ENCODE assay signal across 25 mouse cellular contexts in genomic region chr4:41268133-41268532, GRCm38 (mm10). TPM values are rescaled to one million over a fixed set of nuclear protein-coding genes. Genes with fewer than 3 reads are reported as not detected.
A peak's percentile ranks its signal among the peaks of the same experiment; 100 is the strongest.
DNase-seq lines count a peak whose midpoint lies in the region; ATAC-seq and TF ChIP-seq lines count a peak whose summit lies in the region.
"Had no signal": no experiment of that assay in that cellular context is flagged by ENCODE, and none has a peak within 500 bp of the region (broad histone marks: within the 10 kb centered on the region; RNA-seq: fewer than 3 reads in every experiment).

No protein-coding gene starts in this region.

- DNase-seq in gastrocnemius, adult 2 months, result no peak
- no peak for DNase-seq in gastrocnemius, postnatal 4 days (ENCODE audit: low spot score in 2 of 2)
- no peak for DNase-seq in stomach, postnatal 0 days (ENCODE audit: low spot score)
- peak; percentile 22 for DNase-seq in kidney, postnatal 10 days
- DNase-seq in adrenal gland, adult 2 months, result no peak
- no peak for DNase-seq in cerebellum, adult 18-20 months
- DNase-seq in lung, postnatal 14 days, result no peak
- DNase-seq: adrenal gland, postnatal 10 days; cerebellum, adult 11-12 months; cerebellum, postnatal 10 days; layer of hippocampus, adult 9-11 months; lung, embryonic 14.5 days; right cerebral cortex, adult 18-20 months; spleen, adult 18-20 months; thymus, adult 2 months had no signal

- no peak overlapping the region for H3K4me2 ChIP-seq in stomach, embryonic 15.5 days
- no peak overlapping the region for H3K4me2 ChIP-seq in stomach, postnatal 0 days (replicated peaks; ENCODE audit: low read depth)
- H3K4me2 ChIP-seq: limb, embryonic 13.5 days; liver, embryonic 15.5 days; lung, embryonic 14.5 days; midbrain, embryonic 11.5 days; neural tube, embryonic 12.5 days had no signal

- no peak for TF ChIP-seq CTCF in gastrocnemius, adult 2 months (IDR thresholded peaks at IDR 0.05)
- no peak for TF ChIP-seq CTCF in stomach, postnatal 0 days (IDR thresholded peaks at IDR 0.05; ENCODE audit: low read depth)

- peaks cover 17% of the 10 kb centered on the region for H3K4me1 ChIP-seq in stomach, embryonic 15.5 days
- H3K4me1 ChIP-seq in stomach, postnatal 0 days (replicated peaks; ENCODE audit: control insufficient read depth, insufficient read depth), result peaks cover 2% of the 10 kb centered on the region

- no peak for ATAC-seq in stomach, embryonic 15.5 days (ENCODE audit: insufficient read depth, low FRiP score, low read depth)
- ATAC-seq in stomach, postnatal 0 days (ENCODE audit: low FRiP score, low TSS enrichment), result no peak
- ATAC-seq: forebrain, embryonic 16.5 days; hindbrain, embryonic 16.5 days; midbrain, embryonic 16.5 days had no signal

- H3K27ac ChIP-seq in gastrocnemius, adult 2 months, result peak overlapping the region; percentile 63; the same call in 1 of the 2 replicates
- H3K27ac ChIP-seq in stomach, embryonic 15.5 days, result 0 out of 2 replicates have a peak overlapping the region, but pooled peaks have one; percentile 11
- H3K27ac ChIP-seq in stomach, postnatal 0 days (replicated peaks), result no peak overlapping the region
- H3K27ac ChIP-seq: limb, embryonic 13.5 days; liver, embryonic 15.5 days; neural tube, embryonic 12.5 days had no signal

- no peak overlapping the region for H3K4me3 ChIP-seq in gastrocnemius, adult 2 months
- H3K4me3 ChIP-seq in stomach, embryonic 15.5 days (replicated peaks), result no peak overlapping the region
- no peak overlapping the region for H3K4me3 ChIP-seq in stomach, postnatal 0 days (ENCODE audit: low read depth, low read length)
- H3K4me3 ChIP-seq: erythroblast, embryonic 14.5 days; limb, embryonic 13.5 days; liver, embryonic 15.5 days; neural tube, embryonic 12.5 days had no signal

- no peak overlapping the region for H3K9ac ChIP-seq in stomach, embryonic 15.5 days
- H3K9ac ChIP-seq in stomach, postnatal 0 days (ENCODE audit: low read length), result no peak overlapping the region
- H3K9ac ChIP-seq: limb, embryonic 13.5 days; liver, embryonic 15.5 days; lung, embryonic 14.5 days; neural tube, embryonic 12.5 days had no signal

- no peaks in the 10 kb centered on the region for H3K27me3 ChIP-seq in stomach, embryonic 15.5 days (replicated peaks)
- H3K27me3 ChIP-seq in stomach, postnatal 0 days (ENCODE audit: control insufficient read depth, insufficient read depth, low read length), result no peaks in the 10 kb centered on the region
- H3K27me3 ChIP-seq: CH12.LX; limb, embryonic 13.5 days; liver, embryonic 15.5 days; neural tube, embryonic 12.5 days had no signal

- peaks cover 13% of the 10 kb centered on the region for H3K36me3 ChIP-seq in stomach, embryonic 15.5 days
- no peaks in the 10 kb centered on the region for H3K36me3 ChIP-seq in stomach, postnatal 0 days (ENCODE audit: control insufficient read depth, insufficient read depth, low read length)

- TF ChIP-seq EP300 in stomach, postnatal 0 days (optimal IDR thresholded peaks at IDR 0.05), result no peak

- H3K9me3 ChIP-seq in stomach, embryonic 15.5 days, result no peaks in the 10 kb centered on the region
- H3K9me3 ChIP-seq in stomach, postnatal 0 days (ENCODE audit: control insufficient read depth, low read length), result no peaks in the 10 kb centered on the region
- H3K9me3 ChIP-seq: limb, embryonic 13.5 days; liver, embryonic 15.5 days; neural tube, embryonic 12.5 days had no signal

- intact Hi-C loops in gastrocnemius, adult 2 months (cut with DNase I), result no loop called here

RNA-seq across cellular contexts. Expression of gene Ubap2, which starts 6.8 kb away (rescaled TPM):
- 10 to 100 TPM; 96.3 to 96.7 TPM for total RNA-seq in gastrocnemius, adult 2 months (2021)
- total RNA-seq in gastrocnemius, postnatal 4 days (2021), result 100 to 1,000 TPM; 127 to 136 TPM
- polyA plus RNA-seq in stomach, embryonic 15.5 days (2015; fragmentation: Nextera tagmentation; extraction: Ambion mirVana), result 54.3 and 55.7 TPM in 2 replicates
- polyA plus RNA-seq in stomach, postnatal 0 days (2015; fragmentation: Nextera tagmentation; extraction: Ambion mirVana), result 17.9 and 19.5 TPM in 2 replicates
- total RNA-seq in adrenal gland, adult 2 months (2021), result 10 to 100 TPM; 34.4 to 42.4 TPM
- 206 and 245 TPM in 2 replicates for polyA plus RNA-seq in adrenal gland, adult 2 months (2012; rRNA removed)

RNA-seq across cellular contexts. Expression of gene Dcaf12, which starts 46.6 kb away (rescaled TPM):
- total RNA-seq in gastrocnemius, adult 2 months (2021), result 10 to 100 TPM; 27.3 to 28.9 TPM
- 10 to 100 TPM; 36.1 to 38.0 TPM for total RNA-seq in gastrocnemius, postnatal 4 days (2021)
- polyA plus RNA-seq in stomach, embryonic 15.5 days (2015; fragmentation: Nextera tagmentation; extraction: Ambion mirVana), result 56.2 and 58.7 TPM in 2 replicates
- polyA plus RNA-seq in stomach, postnatal 0 days (2015; fragmentation: Nextera tagmentation; extraction: Ambion mirVana), result 32.3 and 32.4 TPM in 2 replicates
- 10 to 100 TPM; 44.5 to 49.4 TPM for total RNA-seq in adrenal gland, adult 2 months (2021)
- 22.1 and 26.0 TPM in 2 replicates for polyA plus RNA-seq in adrenal gland, adult 2 months (2012; rRNA removed)
